Mouse (Mus musculus) midbrain, postnatal 0 days (tissue): ENCODE measurements around the gene Atf6. TPM values are rescaled to one million over a fixed set of nuclear protein-coding genes. Genes with fewer than 3 reads are reported as not detected.

Experiments used
- ATAC-seq: fragments of 200-750 bp; cut with Nextera tagmentation; 2 replicates; pipeline ENCODE4 v1.8.0; 2017; ENCODE audit warnings: moderate number of reproducible peaks, mild to moderate bottlenecking, moderate TSS enrichment, moderate library complexity; ENCODE audit not compliant: low FRiP score
- DNase-seq: peaks from one replicate; pipeline ENCODE4 v3.0.0-alpha.2; 2015; ENCODE audit warnings: low spot score
- H3K27ac ChIP-seq: fragments of 300-500 bp; sonication (generic); 2 replicates; pipeline ENCODE4 v1.5.1; 2014; ENCODE audit warnings: low read depth, mild to moderate bottlenecking, low read length, mixed read lengths
- H3K27me3 ChIP-seq: fragments of 300-500 bp; sonication (generic); 2 replicates; pipeline ENCODE4 v1.6.1; 2014; ENCODE audit warnings: low read length, control low read depth, mixed read lengths; ENCODE audit not compliant: insufficient read depth
- H3K36me3 ChIP-seq: fragments of 300-500 bp; sonication (generic); 2 replicates; pipeline ENCODE4 v1.6.1; 2014; ENCODE audit warnings: low read length, control low read depth, mixed read lengths; ENCODE audit not compliant: insufficient read depth
- H3K4me1 ChIP-seq: fragments of 300-500 bp; sonication (generic); 2 replicates; pipeline ENCODE4 v1.6.1; 2014; ENCODE audit warnings: mild to moderate bottlenecking, control low read depth, antibody characterized with exemption, low read length, mixed read lengths; ENCODE audit not compliant: insufficient read depth
- H3K4me2 ChIP-seq: fragments of 300-500 bp; sonication (generic); 2 replicates; pipeline ENCODE4 v1.6.1; 2014; ENCODE audit warnings: low read depth, mild to moderate bottlenecking, low read length, mixed read lengths; ENCODE audit not compliant: poor library complexity, severe bottlenecking
- H3K4me3 ChIP-seq: fragments of 300-500 bp; sonication (generic); 2 replicates; pipeline ENCODE4 v1.5.1; 2014; ENCODE audit warnings: low read depth, mild to moderate bottlenecking, low read length, moderate library complexity
- H3K9ac ChIP-seq: fragments of 300-500 bp; sonication (generic); replicated peaks from 2 replicates; pipeline ENCODE4 v1.6.1; 2014; ENCODE audit warnings: mild to moderate bottlenecking, low read length, moderate library complexity, mixed read lengths; ENCODE audit not compliant: poor library complexity, severe bottlenecking
- H3K9me3 ChIP-seq: fragments of 300-500 bp; sonication (generic); 2 replicates; pipeline ENCODE4 v1.6.1; 2016; ENCODE audit warnings: low read length, control low read depth
- CTCF ChIP-seq: IDR thresholded peaks from 2 replicates; pipeline ENCODE4 v1.5.1; 2016; ENCODE audit warnings: antibody characterized with exemption, mild to moderate bottlenecking
- WGBS: fragments of 180-500 bp; shearing (Covaris S2); extraction: QIAGEN DNeasy Blood & Tissue Kit; methylation state at CpG from one replicate; pipeline ENCODE4 v1.1.7; 2014; 5-methylcytosine and 5-hydroxymethylcytosine counted together
- polyA plus RNA-seq: library from polyadenylated mRNA; unstranded; fragments of >200 nt; fragmentation: Nextera tagmentation; extraction: Ambion mirVana; gene quantifications from 2 replicates; pipeline ENCODE4 v1.2.1, GENCODE M21; 2015
- total RNA-seq: library from RNA; depleted of rRNA; stranded (reverse); fragments of >200 nt; gene quantifications from 2 replicates; pipeline ENCODE4 v1.2.3, GENCODE M21; 2014

Gene Atf6
- total and polyA plus RNA-seq, 2 experiments from 2014 or later: 5.4 to 17.4 TPM

- no peak for TF ChIP-seq CTCF
- DNase-seq (no peak), ATAC-seq (no peak)
- no peak overlapping the region for H3K4me2 ChIP-seq
- H3K36me3 ChIP-seq: no peaks in the 10 kb centered on the region; the same call in 1 of the 2 replicates
- H3K27ac ChIP-seq: no peak overlapping the region
- WGBS: 71% methylated on average over 3 of the region's 3 CpGs
- H3K4me1 ChIP-seq: no peaks in the 10 kb centered on the region
- H3K9me3 ChIP-seq: no peaks in the 10 kb centered on the region
- H3K4me3 ChIP-seq: no peak overlapping the region
- H3K9ac ChIP-seq: no peak overlapping the region
- H3K27me3 ChIP-seq: no peaks in the 10 kb centered on the region
These were observed 66.9 kb downstream of the Atf6 start for GRCm38 (mm10) chr1:170800694-170801093.

GRCm38 (mm10) chr1:170795741-170796347, 71.7 kb downstream of the Atf6 start:
- Histone ChIP-seq H3K9me3 (no peaks in the 10 kb centered on the region), H3K4me2 (no peak overlapping the region), H3K27me3 (no peaks in the 10 kb centered on the region), H3K27ac (no peak overlapping the region), H3K4me3 (no peak overlapping the region), H3K36me3 (no peaks in the 10 kb centered on the region), H3K4me1 (no peaks in the 10 kb centered on the region), H3K9ac (no peak overlapping the region)
- WGBS: 86% methylated on average over 9 of the region's 9 CpGs
- no peak for TF ChIP-seq CTCF
- no peak for ATAC-seq
- DNase-seq: no peak

GRCm38 (mm10) chr1:170791542-170791941, 76.0 kb downstream of the Atf6 start:
- Histone ChIP-seq H3K27me3 (no peaks in the 10 kb centered on the region), H3K36me3 (0 out of 2 replicates have a peak, but pooled peaks cover 3% of the 10 kb centered on the region), H3K4me3 (no peak overlapping the region), H3K4me1 (no peaks in the 10 kb centered on the region), H3K4me2 (no peak overlapping the region), H3K9me3 (no peaks in the 10 kb centered on the region), H3K9ac (no peak overlapping the region), H3K27ac (no peak overlapping the region)
- ATAC-seq (no peak), DNase-seq (no peak)
- WGBS: 63% methylated on average over 6 of the region's 6 CpGs
- TF ChIP-seq CTCF: no peak

DNA sequence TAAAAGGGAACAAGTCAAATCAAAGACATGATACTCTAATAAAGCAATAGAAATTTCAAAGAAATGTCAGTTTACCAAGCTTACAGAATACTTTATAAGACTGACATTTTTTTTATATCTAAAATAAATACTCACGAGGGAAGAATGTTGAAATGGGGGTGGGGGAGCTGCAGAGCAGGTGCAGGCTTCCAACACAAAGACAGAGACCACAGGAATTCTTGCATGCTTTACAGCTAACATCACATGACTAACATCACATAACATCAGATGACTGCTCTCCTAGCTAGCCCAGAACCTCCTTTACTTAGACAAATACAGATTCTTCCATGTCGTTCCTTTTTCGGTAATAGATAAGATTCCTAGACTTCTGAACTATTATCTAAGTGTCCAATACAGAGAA, 76.6 kb downstream of the Atf6 start:
- no peak for ATAC-seq
- no peak overlapping the region for H3K9ac ChIP-seq
- H3K4me2 ChIP-seq: no peak overlapping the region

DNA sequence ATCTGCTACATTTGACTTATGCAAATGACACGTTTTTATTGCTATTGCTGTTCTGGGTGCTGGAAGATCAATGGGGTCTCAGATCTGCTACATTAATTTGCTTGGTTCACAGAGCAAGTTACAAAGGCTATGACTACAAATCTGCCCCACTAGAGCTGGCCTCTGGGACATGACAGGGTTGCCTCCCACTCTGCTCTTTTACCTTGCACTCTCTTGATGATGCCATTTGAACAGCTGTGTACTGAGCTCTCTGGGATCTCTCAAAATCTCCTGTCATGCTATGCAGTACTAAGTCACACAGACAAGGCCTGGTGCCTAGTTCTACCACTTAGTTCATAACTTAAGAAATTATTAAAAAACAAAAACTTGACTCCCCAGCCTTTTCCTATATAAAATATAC, 79.9 kb downstream of the Atf6 start:
- Histone ChIP-seq H3K27ac (no peak overlapping the region), H3K9ac (no peak overlapping the region), H3K36me3 (0 out of 2 replicates have a peak, but pooled peaks cover 8% of the 10 kb centered on the region), H3K9me3 (no peaks in the 10 kb centered on the region), H3K4me1 (no peaks in the 10 kb centered on the region), H3K4me3 (no peak overlapping the region), H3K27me3 (no peaks in the 10 kb centered on the region), H3K4me2 (no peak overlapping the region)
- ATAC-seq (no peak), DNase-seq (no peak)
- 63% methylated on average over 1 of the region's 1 CpGs for WGBS
- no peak for TF ChIP-seq CTCF

More for the DNA sequence above, 76.6 kb downstream of the Atf6 start:
- H3K9me3 ChIP-seq: no peaks in the 10 kb centered on the region
- H3K36me3 ChIP-seq: 0 out of 2 replicates have a peak, but pooled peaks cover 7% of the 10 kb centered on the region
- H3K4me1 ChIP-seq: no peaks in the 10 kb centered on the region
- 71% methylated on average over 3 of the region's 3 CpGs for WGBS
- DNase-seq: no peak
- no peak overlapping the region for H3K27ac ChIP-seq
- H3K27me3 ChIP-seq: no peaks in the 10 kb centered on the region
- no peak for TF ChIP-seq CTCF
- H3K4me3 ChIP-seq: no peak overlapping the region

GRCm38 (mm10) chr1:170786570-170787341, 80.8 kb downstream of the Atf6 start:
- no peaks in the 10 kb centered on the region for H3K4me1 ChIP-seq

More at GRCm38 (mm10) chr1:170786570-170787341, 80.8 kb downstream of the Atf6 start:
- Histone ChIP-seq H3K4me2 (no peak overlapping the region), H3K9me3 (no peaks in the 10 kb centered on the region), H3K4me3 (no peak overlapping the region), H3K27me3 (no peaks in the 10 kb centered on the region), H3K36me3 (0 out of 2 replicates have a peak, but pooled peaks cover 8% of the 10 kb centered on the region), H3K27ac (no peak overlapping the region), H3K9ac (no peak overlapping the region)
- no peak for ATAC-seq
- TF ChIP-seq CTCF: no peak
- DNase-seq: no peak
- WGBS: 93% methylated on average over 14 of the region's 14 CpGs
